Mouse (Mus musculus) MEL (cell line): ENCODE results near the gene Gpatch2.

Experiments
- CTCF ChIP-seq, 3 experiments: IDR thresholded peaks in 2 of 3; conservative IDR thresholded peaks in 1 of 3; 2 replicates each; pipeline ENCODE4 v1.5.1; 2011 to 2012; ENCODE audit warnings: low read length in 3 of 3, low read depth in 2 of 3, mild to moderate bottlenecking in 2 of 3, improper control_type of control experiment in 1 of 3, inconsistent platforms in 1 of 3, mixed read lengths in 1 of 3, moderate library complexity in 1 of 3; ENCODE audit not compliant: control insufficient read depth in 1 of 3, insufficient read depth in 1 of 3, poor library complexity in 1 of 3, severe bottlenecking in 1 of 3
- E2F4 ChIP-seq: IDR thresholded peaks from 2 replicates; pipeline ENCODE4 v1.6.1; 2011; ENCODE audit warnings: low read depth, low read length, improper control_type of control experiment, borderline replicate concordance
- GATA1 ChIP-seq: IDR thresholded peaks from 2 replicates; pipeline ENCODE4 v1.6.1; 2011; ENCODE audit warnings: low read depth, low read length, improper control_type of control experiment
- RCOR1 ChIP-seq: IDR thresholded peaks from 2 replicates; pipeline ENCODE4 v1.6.1; 2012; ENCODE audit warnings: low read depth, mild to moderate bottlenecking, inconsistent platforms, low read length, improper control_type of control experiment
- SMC3 ChIP-seq: IDR thresholded peaks from 2 replicates; pipeline ENCODE4 v1.6.1; 2011; ENCODE audit warnings: low read depth, low read length, improper control_type of control experiment
- TCF12 ChIP-seq: IDR thresholded peaks from 2 replicates; pipeline ENCODE4 v1.6.1; 2014; ENCODE audit warnings: low read depth, mild to moderate bottlenecking, inconsistent platforms, low read length, improper control_type of control experiment, moderate library complexity
- ZMIZ1 ChIP-seq: IDR thresholded peaks from 2 replicates; pipeline ENCODE4 v1.6.1; 2012; ENCODE audit warnings: low read depth, mild to moderate bottlenecking, inconsistent platforms, low read length, improper control_type of control experiment, moderate library complexity

DNA sequence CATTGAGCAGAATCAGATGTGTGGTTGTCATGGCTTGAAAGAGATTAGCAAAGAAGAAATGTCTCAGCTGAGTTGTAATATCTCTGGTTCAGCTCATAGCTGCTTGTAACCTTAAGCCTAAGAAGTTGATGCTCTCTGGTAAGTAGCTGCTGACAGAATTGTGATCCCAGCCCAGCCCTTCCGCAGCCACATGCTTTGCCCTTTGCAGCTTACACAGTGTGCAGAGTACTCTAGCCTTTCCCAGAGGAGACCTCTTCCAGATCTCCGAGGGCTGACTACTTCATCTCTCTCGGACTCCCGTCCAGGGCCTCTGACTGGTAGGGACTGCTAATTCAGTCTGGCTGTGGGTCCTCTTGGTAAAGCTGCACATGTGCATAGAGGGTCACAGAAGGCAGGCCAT is 92.0 kb downstream of the Gpatch2 start:
- no peak for TF ChIP-seq ZMIZ1
- TF ChIP-seq TCF12, result no peak
- no peak for TF ChIP-seq SMC3
- TF ChIP-seq CTCF (IDR thresholded peaks at IDR 0.05 in 2 of 3, conservative IDR thresholded peaks at IDR 0.05 in 1 of 3; ENCODE audit: control insufficient read depth in 1 of 3, insufficient read depth in 1 of 3, low read depth in 2 of 3, low read length in 3 of 3, poor library complexity in 1 of 3, severe bottlenecking in 1 of 3), result no peak
- no peak for TF ChIP-seq E2F4
- no peak for TF ChIP-seq GATA1
- TF ChIP-seq RCOR1, result no peak
